Mouse (Mus musculus): ENCODE measurements around the gene Enpp3.
A peak's percentile ranks its signal among the peaks of the same experiment; 100 is the strongest.
"Not testable (repeated sequence)": the region's sequence is repeated elsewhere in the genome, so short reads cannot be mapped to it uniquely, and the experiment has no call there.

The Enpp3 gene

GRCm38 (mm10) chr10:24821990-24822676 is 20.5 kb downstream of the Enpp3 start:
- no peak for DNase-seq

DNA sequence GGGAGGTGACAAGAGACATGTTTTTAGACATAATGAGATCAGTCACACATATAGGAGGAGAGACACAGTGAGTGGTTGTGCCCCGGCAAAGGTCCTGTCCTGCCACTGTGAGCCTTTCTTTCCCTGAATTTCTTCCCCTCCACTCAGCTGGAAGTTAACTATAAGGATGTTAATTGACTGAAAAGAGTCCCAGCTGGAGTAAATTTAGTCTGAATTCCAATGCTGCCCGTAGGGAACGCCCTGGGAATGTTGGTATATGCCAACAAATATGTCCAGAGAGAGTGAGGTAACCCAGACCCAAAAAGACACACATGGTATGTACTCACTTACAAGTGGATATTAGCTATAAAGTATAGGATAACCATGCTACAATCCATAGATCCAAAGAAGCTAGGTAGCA is 23.1 kb downstream of the Enpp3 start:
- DNase-seq, result no peak

DNA sequence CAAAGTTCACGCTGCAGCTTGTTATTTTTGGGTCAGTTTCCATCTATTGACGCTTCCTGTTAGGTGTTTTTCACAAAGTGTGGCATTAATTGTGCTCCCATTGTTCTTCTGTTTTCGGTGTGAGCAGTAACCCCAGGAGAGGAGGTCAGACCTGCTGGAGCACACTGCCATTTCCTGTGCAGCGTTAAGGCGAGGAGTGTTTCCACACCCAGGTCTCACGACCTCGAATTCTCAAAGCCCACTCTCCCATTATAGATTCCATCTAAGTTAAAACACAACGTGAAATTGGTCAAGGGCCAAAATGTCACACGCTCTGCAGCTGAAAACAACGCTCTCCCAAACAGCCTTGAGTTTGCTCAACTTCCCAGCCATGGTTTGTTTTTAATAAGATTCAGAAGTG is 32.0 kb downstream of the Enpp3 start:
- DNase-seq, result no peak

DNA sequence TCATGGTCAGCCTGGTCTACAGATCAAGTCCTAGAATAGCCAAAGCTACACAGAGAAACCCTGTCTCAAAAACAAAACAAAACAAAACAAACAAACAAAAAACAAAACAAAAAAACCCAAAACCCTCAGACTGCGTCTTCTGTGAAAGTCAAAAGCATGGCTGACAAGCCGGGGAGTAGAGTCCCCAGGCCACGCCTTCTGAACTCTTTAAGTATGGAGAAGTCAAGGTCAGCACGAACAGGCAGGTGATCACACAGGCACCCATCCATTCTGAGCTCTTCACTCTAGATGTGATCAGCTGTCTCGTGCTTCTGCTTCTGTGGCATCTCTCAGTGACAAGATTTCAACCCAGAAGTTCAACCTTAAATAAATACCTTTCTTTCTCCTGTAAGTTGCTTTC is 35.9 kb downstream of the Enpp3 start:
- DNase-seq, result no peak

DNA sequence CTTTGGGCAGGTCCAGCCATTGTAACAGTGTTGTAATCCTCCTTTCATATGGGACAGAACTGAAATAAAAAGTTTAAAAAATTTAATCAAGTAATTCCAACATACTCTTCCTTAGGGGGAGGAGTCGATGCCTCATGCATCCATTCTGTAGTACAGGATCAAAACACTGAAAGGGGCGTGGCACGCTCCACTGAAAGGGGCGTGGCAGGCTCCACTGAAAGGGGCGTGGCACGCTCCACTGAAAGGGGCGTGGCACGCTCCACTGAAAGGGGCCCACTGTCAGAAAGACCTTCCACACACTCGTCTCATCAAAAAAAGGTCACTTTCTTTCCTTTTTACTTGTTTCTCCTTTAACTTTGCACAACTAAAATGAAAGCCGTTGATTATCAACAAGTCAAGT is 36.7 kb downstream of the Enpp3 start:
- no peak for DNase-seq

GRCm38 (mm10) chr10:24805173-24805572 is 37.5 kb downstream of the Enpp3 start:
- DNase-seq, result no peak

DNA sequence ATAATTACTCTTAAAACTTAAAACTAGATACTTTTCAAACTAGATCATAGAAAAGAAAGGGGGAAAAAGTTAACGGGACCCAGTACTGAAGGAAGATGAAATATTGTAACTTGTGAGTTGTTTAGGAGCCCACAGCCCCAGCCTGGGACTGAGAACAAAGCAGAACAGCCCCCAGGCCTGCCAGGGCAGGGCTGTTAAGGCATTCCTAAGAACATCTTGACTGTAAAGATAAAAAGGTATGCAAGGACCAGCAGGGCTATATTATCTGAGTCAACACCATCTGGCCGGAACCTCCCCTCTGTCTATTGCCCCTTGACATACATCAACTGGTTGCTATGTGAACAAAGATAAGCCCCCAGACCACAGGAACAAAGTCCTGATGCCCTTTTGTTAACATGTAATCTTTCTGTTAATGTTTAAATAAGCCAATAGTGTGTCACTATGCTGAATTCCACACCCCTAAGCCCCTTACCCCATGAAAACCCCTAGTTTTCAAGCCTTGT is 39.8 kb downstream of the Enpp3 start:
- DNase-seq, result not testable (repeated sequence)

- DNase-seq, result no peak
Observed at GRCm38 (mm10) chr10:24801796-24802195, 40.8 kb downstream of the Enpp3 start.

DNA sequence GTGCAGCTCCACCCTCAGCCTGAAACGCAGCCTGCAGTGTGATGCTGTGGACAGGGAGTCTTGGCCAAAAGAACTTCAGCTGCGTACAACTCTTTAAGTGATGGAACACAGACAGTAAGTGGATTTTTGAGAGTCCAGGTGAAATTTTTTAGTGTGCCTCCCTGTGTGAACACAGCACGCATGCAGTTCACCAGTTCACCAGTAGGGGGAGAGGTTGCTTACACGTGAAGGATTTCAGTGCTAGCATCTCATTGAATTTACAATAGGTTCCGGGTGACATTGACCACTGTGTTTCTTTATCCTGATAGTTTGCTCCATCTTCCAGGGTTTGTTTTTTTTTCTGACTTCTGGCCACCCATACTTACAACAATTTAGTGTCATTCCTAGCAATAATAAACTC is 45.4 kb downstream of the Enpp3 start:
- peak; percentile 63 to 85 for DNase-seq

- no peak for DNase-seq
Observed at GRCm38 (mm10) chr10:24792756-24793155, 49.9 kb downstream of the Enpp3 start.

DNA sequence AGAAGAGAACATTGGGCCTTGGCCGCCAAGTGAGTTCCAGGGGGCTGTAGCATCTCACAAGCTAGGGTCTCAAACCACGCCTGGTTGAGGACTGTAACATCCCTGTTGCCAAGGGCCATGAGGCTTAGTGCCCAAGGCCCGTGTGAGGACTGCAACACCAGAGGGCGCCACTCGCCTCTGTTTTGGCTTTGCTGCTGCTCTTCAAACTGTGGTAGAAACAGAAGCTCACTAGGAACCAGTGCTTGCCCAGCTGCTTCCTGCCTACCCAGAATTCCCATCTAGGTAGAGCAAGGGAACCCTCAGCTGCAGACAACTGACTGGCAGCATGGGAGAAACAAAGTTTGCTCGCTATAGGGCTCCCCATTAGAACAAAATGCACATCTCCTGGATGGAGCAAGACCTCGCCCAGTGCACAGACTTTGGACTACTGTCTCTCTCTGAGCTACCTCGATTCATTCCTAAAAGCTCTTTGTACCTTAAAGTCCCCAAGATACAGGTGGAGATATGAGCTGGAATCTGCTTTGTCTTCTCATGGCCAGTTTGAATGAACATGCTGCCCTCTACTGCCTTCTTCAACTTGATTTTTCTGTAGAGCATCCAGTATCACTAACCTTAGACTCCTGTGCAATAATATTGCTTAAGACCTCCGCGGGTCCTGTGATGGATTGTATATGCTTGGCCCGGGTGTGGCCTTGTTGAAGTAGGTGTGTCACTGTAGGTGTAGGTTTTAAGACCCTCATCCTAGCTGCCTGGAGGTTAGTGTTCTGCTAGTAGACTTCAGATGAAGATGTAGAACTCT is 52.7 kb downstream of the Enpp3 start:
- peak; percentile 28 to 49 for DNase-seq

GRCm38 (mm10) chr10:24785345-24785744 is 57.3 kb downstream of the Enpp3 start:
- DNase-seq, result no peak

DNA sequence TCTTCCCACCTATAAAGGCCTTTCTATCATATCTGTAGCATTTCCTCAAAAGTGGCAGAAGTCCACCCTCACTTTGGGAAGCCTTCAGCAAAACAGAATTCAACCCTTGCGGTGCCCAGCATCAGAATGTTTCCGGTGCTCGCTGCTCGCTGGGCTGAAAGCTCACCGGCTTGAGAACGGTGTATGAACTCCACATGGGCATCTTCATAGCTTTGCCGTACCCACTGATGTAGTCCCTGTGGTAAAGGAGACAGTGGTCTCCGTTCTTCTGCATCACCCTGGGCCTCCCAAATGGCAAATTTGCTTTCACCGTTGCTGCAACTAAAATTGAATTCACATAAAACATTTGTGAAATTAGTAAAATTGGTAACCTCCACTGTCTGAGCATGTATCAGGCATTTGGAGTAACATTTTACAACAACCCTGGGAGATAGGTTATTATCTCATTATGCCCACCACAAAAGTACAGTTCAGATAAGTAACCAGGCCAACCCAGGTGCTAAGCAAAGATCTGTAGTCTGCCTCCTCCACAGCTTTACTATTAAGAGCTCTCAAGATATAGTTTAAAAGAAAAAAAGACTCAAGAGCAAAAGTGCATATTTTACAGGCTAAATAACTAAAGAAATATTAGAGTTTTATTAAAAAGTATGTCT is 57.9 kb downstream of the Enpp3 start:
- DNase-seq, result no peak

GRCm38 (mm10) chr10:24783946-24784345 is 58.7 kb downstream of the Enpp3 start:
- no peak for DNase-seq

- DNase-seq, result no peak
Observed at GRCm38 (mm10) chr10:24778643-24779020, 64.0 kb downstream of the Enpp3 start.

DNA sequence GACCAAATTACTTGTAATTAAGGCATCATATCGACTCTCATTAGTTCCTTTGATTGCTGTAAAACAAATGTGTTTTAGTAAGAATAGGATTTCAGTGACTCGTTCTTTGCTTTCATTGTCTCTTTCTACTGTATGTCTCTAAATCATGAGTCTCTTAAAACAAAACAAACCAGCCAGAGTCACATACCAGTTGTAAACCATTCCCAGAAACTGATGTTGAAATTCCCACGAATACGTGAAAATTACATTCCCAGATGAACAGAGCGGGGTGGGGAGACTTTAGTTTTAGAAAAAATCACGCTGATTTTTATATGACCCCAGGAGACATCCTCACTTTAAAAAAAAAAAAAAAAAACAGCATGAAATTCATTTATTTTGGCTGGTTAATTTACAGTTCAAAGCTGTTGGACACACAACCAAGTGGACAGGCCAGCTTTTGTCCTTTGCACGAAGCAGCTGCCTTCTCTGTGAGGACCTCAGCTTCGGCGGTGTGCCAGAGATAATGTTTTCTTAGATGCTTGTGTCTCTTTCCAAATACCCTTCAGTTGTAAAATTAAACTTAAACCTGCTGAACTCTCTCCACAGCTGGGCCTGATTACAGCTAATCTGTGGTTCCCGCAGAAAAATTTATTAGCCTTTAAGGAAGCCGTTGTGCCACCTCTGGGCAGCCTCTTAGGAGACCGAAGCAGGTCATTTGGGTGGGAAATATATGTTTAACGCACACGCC is 64.5 kb downstream of the Enpp3 start:
- peak; percentile 10 to 14 for DNase-seq

GRCm38 (mm10) chr10:24769496-24769895 is 73.1 kb downstream of the Enpp3 start:
- DNase-seq, result no peak

- no peak for DNase-seq
Observed at GRCm38 (mm10) chr10:24767695-24768094, 74.9 kb downstream of the Enpp3 start.

GRCm38 (mm10) chr10:24766061-24766460 is 76.6 kb downstream of the Enpp3 start:
- DNase-seq, result no peak

DNA sequence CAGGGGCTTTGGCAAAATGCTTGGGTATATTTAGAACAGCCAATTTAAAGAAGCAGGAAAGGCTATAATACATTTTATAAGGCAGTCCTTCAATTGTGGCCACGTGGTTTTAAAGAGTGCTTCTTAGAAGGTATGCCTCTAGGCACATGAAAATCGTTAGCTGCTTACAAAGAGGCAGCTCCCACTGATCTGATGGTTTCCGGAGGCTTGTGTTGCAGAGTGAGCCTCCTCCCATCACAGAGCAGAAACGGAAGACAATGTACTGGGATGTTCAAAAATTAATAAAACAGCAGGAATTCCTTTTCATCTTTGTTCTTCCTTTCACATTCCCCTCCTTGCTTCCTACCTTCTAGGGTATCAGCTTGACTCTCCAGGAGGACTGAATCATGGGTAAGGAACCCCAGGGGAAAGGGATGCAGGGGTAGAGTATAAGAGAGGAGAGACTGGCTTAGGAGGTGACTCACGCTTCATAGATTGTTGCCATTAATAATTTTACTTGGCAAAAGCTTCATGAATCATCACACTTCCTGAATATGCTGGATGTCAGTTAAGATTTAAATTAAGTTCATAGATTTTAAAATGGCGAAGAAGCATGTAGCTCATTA is 77.4 kb downstream of the Enpp3 start:
- DNase-seq, result no peak

- DNase-seq, result no peak
Observed at GRCm38 (mm10) chr10:24764640-24765039, 78.0 kb downstream of the Enpp3 start.

- no peak for DNase-seq
Observed at GRCm38 (mm10) chr10:24763257-24763656, 79.4 kb downstream of the Enpp3 start.
